15 mouse cellular contexts compared by ENCODE assay signal in the genomic region with DNA sequence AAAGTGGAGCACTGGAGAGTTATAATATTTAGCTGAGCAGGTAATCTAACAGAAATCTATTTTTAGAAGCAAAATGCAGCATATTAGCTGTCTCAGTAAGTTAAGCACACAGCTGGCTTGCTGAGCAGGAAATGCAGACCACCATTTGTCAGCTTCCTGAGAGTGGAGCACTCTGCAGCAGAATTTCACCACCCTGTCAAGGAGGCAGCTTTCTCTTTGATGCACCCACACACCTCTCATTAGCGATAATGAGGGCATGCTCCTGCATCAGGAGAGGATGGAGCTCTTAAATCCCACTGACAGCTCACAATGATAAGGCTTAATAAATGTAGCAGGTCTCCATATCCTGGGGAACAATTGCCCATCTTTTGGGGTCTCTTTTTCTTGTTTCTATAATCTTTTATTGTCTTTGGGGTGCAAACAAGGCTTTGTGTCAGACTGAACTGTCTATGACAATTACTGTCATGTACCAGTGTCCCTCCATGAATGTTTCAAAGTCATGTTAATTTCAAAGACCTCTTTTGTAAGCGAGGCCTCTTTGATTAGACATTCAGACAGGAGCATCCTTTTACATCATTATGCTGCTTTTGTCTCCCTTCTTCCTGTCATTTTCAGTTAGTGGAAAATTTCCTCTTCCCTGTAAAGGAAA. TPM values are rescaled to one million over a fixed set of nuclear protein-coding genes. Genes with fewer than 3 reads are reported as not detected.
DNase-seq lines count a peak whose midpoint lies in the region; ATAC-seq and TF ChIP-seq lines count a peak whose summit lies in the region.
"Had no signal": no experiment of that assay in that cellular context is flagged by ENCODE, and none has a peak within 500 bp of the region (broad histone marks: within the 10 kb centered on the region; RNA-seq: fewer than 3 reads in every experiment).

No protein-coding gene starts in this region.

- no peak overlapping the region for H3K4me3 ChIP-seq in midbrain, embryonic 12.5 days
- no peak overlapping the region for H3K4me3 ChIP-seq in midbrain, embryonic 10.5 days
- no peak overlapping the region for H3K4me3 ChIP-seq in forebrain, embryonic 16.5 days (replicated peaks; ENCODE audit: low read length)
- H3K4me3 ChIP-seq in midbrain, embryonic 15.5 days, result no peak overlapping the region
- H3K4me3 ChIP-seq in liver, embryonic 12.5 days, result no peak overlapping the region
- H3K4me3 ChIP-seq: heart, embryonic 10.5 days; lung, embryonic 15.5 days had no signal

- H3K36me3 ChIP-seq in midbrain, embryonic 12.5 days, result peaks cover 4% of the 10 kb centered on the region; the same call in 1 of the 2 replicates
- peaks cover 22% of the 10 kb centered on the region for H3K36me3 ChIP-seq in midbrain, embryonic 10.5 days
- H3K36me3 ChIP-seq in forebrain, embryonic 16.5 days (ENCODE audit: control insufficient read depth, insufficient read depth), result peaks cover 8% of the 10 kb centered on the region; the same call in 1 of the 2 replicates
- peaks cover 6% of the 10 kb centered on the region; the same call in 1 of the 2 replicates for H3K36me3 ChIP-seq in midbrain, embryonic 15.5 days (replicated peaks)
- H3K36me3 ChIP-seq in liver, embryonic 12.5 days, result no peaks in the 10 kb centered on the region

- WGBS in midbrain, embryonic 12.5 days, result 69% methylated on average over 2 of the region's 2 CpGs
- WGBS in midbrain, embryonic 10.5 days, result 90% methylated on average over 2 of the region's 2 CpGs
- 52% methylated on average over 2 of the region's 2 CpGs for WGBS in forebrain, embryonic 16.5 days
- 46% methylated on average over 2 of the region's 2 CpGs for WGBS in midbrain, embryonic 15.5 days
- WGBS in liver, embryonic 12.5 days (ENCODE audit: insufficient replicate concordance), result 45% methylated on average over 2 of the region's 2 CpGs

- no peak overlapping the region for H3K9ac ChIP-seq in midbrain, embryonic 12.5 days (replicated peaks)
- no peak overlapping the region for H3K9ac ChIP-seq in forebrain, embryonic 16.5 days (replicated peaks; ENCODE audit: low read depth, low read length)
- H3K9ac ChIP-seq in midbrain, embryonic 15.5 days, result no peak overlapping the region
- H3K9ac ChIP-seq in liver, embryonic 12.5 days, result no peak overlapping the region
- H3K9ac ChIP-seq: lung, embryonic 15.5 days had no signal

- no peaks in the 10 kb centered on the region for H3K27me3 ChIP-seq in midbrain, embryonic 12.5 days
- no peaks in the 10 kb centered on the region for H3K27me3 ChIP-seq in midbrain, embryonic 10.5 days (ENCODE audit: low read depth, poor library complexity, severe bottlenecking)
- no peaks in the 10 kb centered on the region for H3K27me3 ChIP-seq in forebrain, embryonic 16.5 days (replicated peaks; ENCODE audit: control insufficient read depth, insufficient read depth, low read length)
- no peaks in the 10 kb centered on the region for H3K27me3 ChIP-seq in midbrain, embryonic 15.5 days (replicated peaks)
- no peaks in the 10 kb centered on the region for H3K27me3 ChIP-seq in liver, embryonic 12.5 days (replicated peaks)
- H3K27me3 ChIP-seq: lung, embryonic 15.5 days had no signal

- no peak for TF ChIP-seq POLR2A in brain, embryonic 14.5 days (IDR thresholded peaks at IDR 0.05; ENCODE audit: borderline replicate concordance, extremely low read depth, insufficient read depth, insufficient read length, poor library complexity, severe bottlenecking)

- no peak for DNase-seq in midbrain, embryonic 10.5 days (ENCODE audit: low spot score)
- peak; percentile 86 for DNase-seq in brain, embryonic 14.5 days (ENCODE audit: low read depth)
- no peak for DNase-seq in cerebellum, adult 9-11 months
- DNase-seq: cerebellum, adult 2 months; gastrocnemius, postnatal 10 days; kidney, adult 11 months; liver had no signal

- no peak for TF ChIP-seq CTCF in brain, embryonic 14.5 days (IDR thresholded peaks at IDR 0.05; ENCODE audit: borderline replicate concordance, extremely low read depth, insufficient read depth, insufficient read length)

- H3K4me2 ChIP-seq in midbrain, embryonic 12.5 days (replicated peaks), result no peak overlapping the region
- no peak overlapping the region for H3K4me2 ChIP-seq in forebrain, embryonic 16.5 days (ENCODE audit: low read length)
- H3K4me2 ChIP-seq in midbrain, embryonic 15.5 days, result no peak overlapping the region
- H3K4me2 ChIP-seq in liver, embryonic 12.5 days, result no peak overlapping the region
- H3K4me2 ChIP-seq: lung, embryonic 15.5 days had no signal

- 0 out of 2 replicates have a peak overlapping the region, but pooled peaks have one; percentile 20 for H3K27ac ChIP-seq in midbrain, embryonic 12.5 days (replicated peaks)
- no peak overlapping the region for H3K27ac ChIP-seq in midbrain, embryonic 10.5 days (replicated peaks)
- peak overlapping the region; percentile 58 for H3K27ac ChIP-seq in forebrain, embryonic 16.5 days (ENCODE audit: low read length)
- H3K27ac ChIP-seq in midbrain, embryonic 15.5 days, result peak overlapping the region; percentile 66
- no peak overlapping the region for H3K27ac ChIP-seq in liver, embryonic 12.5 days
- H3K27ac ChIP-seq: heart, embryonic 10.5 days; lung, embryonic 15.5 days had no signal

- peak; percentile 66 for ATAC-seq in midbrain, embryonic 12.5 days (ENCODE audit: low FRiP score, low read depth)
- ATAC-seq in forebrain, embryonic 16.5 days, result peak; percentile 88
- peak; percentile 95 for ATAC-seq in midbrain, embryonic 15.5 days (replicated peaks)
- ATAC-seq in liver, embryonic 12.5 days, result no peak
- no peak for ATAC-seq in frontal cortex, adult (ENCODE audit: low TSS enrichment)
- ATAC-seq: activated CD4-positive, CD25-positive, alpha-beta regulatory T cell, adult 4 months had no signal

- 0 out of 2 replicates have a peak, but pooled peaks cover 4% of the 10 kb centered on the region for H3K4me1 ChIP-seq in midbrain, embryonic 12.5 days
- H3K4me1 ChIP-seq in midbrain, embryonic 10.5 days, result no peaks in the 10 kb centered on the region
- H3K4me1 ChIP-seq in forebrain, embryonic 16.5 days (replicated peaks; ENCODE audit: control insufficient read depth, insufficient read depth, low read length), result 0 out of 2 replicates have a peak, but pooled peaks cover 2% of the 10 kb centered on the region
- peaks cover 4% of the 10 kb centered on the region; the same call in 1 of the 2 replicates for H3K4me1 ChIP-seq in midbrain, embryonic 15.5 days
- H3K4me1 ChIP-seq in liver, embryonic 12.5 days, result 0 out of 2 replicates have a peak, but pooled peaks cover 3% of the 10 kb centered on the region
- H3K4me1 ChIP-seq: lung, embryonic 15.5 days had no signal

- H3K9me3 ChIP-seq in midbrain, embryonic 12.5 days, result no peaks in the 10 kb centered on the region
- H3K9me3 ChIP-seq in midbrain, embryonic 10.5 days (replicated peaks), result no peaks in the 10 kb centered on the region
- no peaks in the 10 kb centered on the region for H3K9me3 ChIP-seq in forebrain, embryonic 16.5 days (ENCODE audit: control insufficient read depth, low read length)
- H3K9me3 ChIP-seq in midbrain, embryonic 15.5 days, result no peaks in the 10 kb centered on the region
- H3K9me3 ChIP-seq in liver, embryonic 12.5 days (replicated peaks), result no peaks in the 10 kb centered on the region
- H3K9me3 ChIP-seq: heart, embryonic 10.5 days; lung, embryonic 15.5 days had no signal

RNA-seq across cellular contexts. Expression of a gene that starts 39.0 kb away (rescaled TPM):
- 68.5 and 70.2 TPM in 2 replicates for polyA plus RNA-seq in midbrain, embryonic 12.5 days (2016; fragmentation: Nextera tagmentation; extraction: Ambion mirVana)
- polyA plus RNA-seq in midbrain, embryonic 10.5 days (2016; fragmentation: Nextera tagmentation; extraction: Ambion mirVana), result 52.9 and 57.0 TPM in 2 replicates
- polyA plus RNA-seq in brain, embryonic 14.5 days (2012; rRNA removed), result 64.1 and 65.6 TPM in 2 replicates
- polyA plus RNA-seq in forebrain, embryonic 16.5 days (2015; fragmentation: Nextera tagmentation; extraction: Ambion mirVana), result 76.6 and 76.7 TPM in 2 replicates
- polyA plus RNA-seq in midbrain, embryonic 15.5 days (2015; fragmentation: Nextera tagmentation; extraction: Ambion mirVana), result 57.9 and 66.8 TPM in 2 replicates
- polyA plus RNA-seq in liver, embryonic 12.5 days (2016; fragmentation: Nextera tagmentation; extraction: Ambion mirVana), result 9.5 and 9.9 TPM in 2 replicates

Comparison
In these comparisons a context has a peak if more than half of its experiments do, and no peak if none do; other contexts are left out.
1. H3K27ac ChIP-seq: peak in midbrain, embryonic 12.5 days (single experiment), forebrain, embryonic 16.5 days (single experiment) and midbrain, embryonic 15.5 days (single experiment); none in midbrain, embryonic 10.5 days (single experiment) and liver, embryonic 12.5 days (single experiment).
2. ATAC-seq: peak in midbrain, embryonic 12.5 days (single experiment), forebrain, embryonic 16.5 days (single experiment) and midbrain, embryonic 15.5 days (single experiment); none in liver, embryonic 12.5 days (single experiment) and frontal cortex, adult (single experiment).